9 mouse cellular contexts compared by ENCODE assay signal in the genomic region with DNA sequence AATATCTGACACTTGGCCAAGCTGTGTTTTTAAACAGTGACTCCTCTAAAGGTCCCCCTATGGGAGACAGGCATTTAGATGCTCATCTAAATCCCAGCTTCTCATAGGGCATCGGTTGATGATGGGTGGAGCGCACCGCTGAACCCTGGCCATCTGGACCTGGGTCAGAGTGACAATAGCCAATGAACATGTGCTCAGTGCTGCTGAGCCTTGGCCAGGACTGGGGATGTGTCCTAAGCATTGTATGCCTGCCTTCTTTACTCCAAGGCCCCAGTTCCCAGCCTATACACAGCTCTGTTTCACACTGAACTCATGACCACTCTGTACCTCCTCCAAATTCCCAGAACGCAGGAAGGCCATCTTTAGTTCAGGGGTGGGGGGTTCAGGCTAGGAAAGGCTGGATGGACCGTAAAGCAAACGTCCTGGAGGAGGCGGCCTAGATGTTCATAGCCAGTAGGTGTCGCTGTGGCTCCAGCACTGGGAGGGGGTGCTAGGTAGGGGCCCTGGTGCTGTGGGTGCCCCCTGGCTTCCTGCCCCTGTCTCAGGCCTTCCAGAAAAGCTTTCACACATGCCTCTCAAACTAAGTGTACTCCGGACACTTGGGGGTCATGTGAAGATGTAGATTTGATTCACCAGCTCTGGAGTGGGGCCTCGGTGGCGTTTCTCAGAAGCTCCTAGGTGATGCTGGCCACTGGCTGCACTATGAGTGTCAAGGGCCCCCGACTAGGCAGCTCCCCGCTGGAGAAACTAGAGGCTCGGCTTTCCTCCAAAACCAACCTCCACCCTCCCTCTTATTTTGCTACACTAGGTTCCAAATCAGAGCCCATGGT.
DNase-seq lines count a peak whose midpoint lies in the region; ATAC-seq lines count a peak whose summit lies in the region.
"Had no signal": no experiment of that assay in that cellular context is flagged by ENCODE, and none has a peak within 500 bp of the region (broad histone marks: within the 10 kb centered on the region; RNA-seq: fewer than 3 reads in every experiment).

No protein-coding gene starts in this region.

- peaks cover 7% of the 10 kb centered on the region for H3K4me1 ChIP-seq in intestine, embryonic 16.5 days (ENCODE audit: control insufficient read depth, insufficient read depth, low read length)
- peaks cover 17% of the 10 kb centered on the region for H3K4me1 ChIP-seq in limb, embryonic 11.5 days (ENCODE audit: control insufficient read depth, insufficient read depth, low read length)
- H3K4me1 ChIP-seq in midbrain, embryonic 15.5 days = peaks cover 10% of the 10 kb centered on the region; the same call in 1 of the 2 replicates
- H3K4me1 ChIP-seq: embryonic facial prominence, embryonic 15.5 days had no signal

- peaks cover 43% of the 10 kb centered on the region for H3K27me3 ChIP-seq in intestine, embryonic 16.5 days (replicated peaks; ENCODE audit: control insufficient read depth, insufficient read depth, low read length)
- H3K27me3 ChIP-seq in limb, embryonic 11.5 days (ENCODE audit: control insufficient read depth, insufficient read depth, low read length) = peaks cover 7% of the 10 kb centered on the region; the same call in 1 of the 2 replicates
- peaks cover 28% of the 10 kb centered on the region for H3K27me3 ChIP-seq in midbrain, embryonic 15.5 days (replicated peaks)

- no peak overlapping the region for H3K27ac ChIP-seq in intestine, embryonic 16.5 days (ENCODE audit: low read length)
- no peak overlapping the region for H3K27ac ChIP-seq in limb, embryonic 11.5 days (replicated peaks; ENCODE audit: low read depth, low read length)
- no peak overlapping the region for H3K27ac ChIP-seq in midbrain, embryonic 15.5 days
- H3K27ac ChIP-seq: embryonic facial prominence, embryonic 15.5 days had no signal

- no peaks in the 10 kb centered on the region for H3K36me3 ChIP-seq in intestine, embryonic 16.5 days (ENCODE audit: control insufficient read depth, insufficient read depth, low read length)
- H3K36me3 ChIP-seq in limb, embryonic 11.5 days (ENCODE audit: control insufficient read depth, insufficient read depth, low read length) = no peaks in the 10 kb centered on the region
- no peaks in the 10 kb centered on the region for H3K36me3 ChIP-seq in midbrain, embryonic 15.5 days (replicated peaks)
- H3K36me3 ChIP-seq: embryonic facial prominence, embryonic 15.5 days had no signal

- 22% methylated on average over 14 of the region's 14 CpGs for WGBS in intestine, embryonic 16.5 days
- WGBS in limb, embryonic 11.5 days = 15% methylated on average over 14 of the region's 14 CpGs
- WGBS in midbrain, embryonic 15.5 days = 22% methylated on average over 14 of the region's 14 CpGs

- H3K4me2 ChIP-seq in intestine, embryonic 16.5 days (ENCODE audit: low read depth, low read length) = no peak overlapping the region
- no peak overlapping the region for H3K4me2 ChIP-seq in limb, embryonic 11.5 days (ENCODE audit: low read depth, severe bottlenecking)
- no peak overlapping the region for H3K4me2 ChIP-seq in midbrain, embryonic 15.5 days
- H3K4me2 ChIP-seq: embryonic facial prominence, embryonic 15.5 days had no signal

- H3K9me3 ChIP-seq in intestine, embryonic 16.5 days (ENCODE audit: control insufficient read depth, low read length) = no peaks in the 10 kb centered on the region
- H3K9me3 ChIP-seq in limb, embryonic 11.5 days (ENCODE audit: control insufficient read depth, low read length) = no peaks in the 10 kb centered on the region
- no peaks in the 10 kb centered on the region for H3K9me3 ChIP-seq in midbrain, embryonic 15.5 days
- H3K9me3 ChIP-seq: embryonic facial prominence, embryonic 15.5 days had no signal

- DNase-seq in right cerebral cortex, adult 18-20 months = peak; percentile 32
- DNase-seq in right cerebral cortex, postnatal 36 days (ENCODE audit: low spot score in 2 of 2) = no peak
- DNase-seq in cerebellum, adult 8-10 months = peak; percentile 26
- DNase-seq in gastrocnemius, adult 18-20 months (ENCODE audit: low spot score) = peak; percentile 38
- peak; percentile 87 for DNase-seq in limb, embryonic 11.5 days (ENCODE audit: low spot score)
- DNase-seq in thymus, postnatal 0 days (ENCODE audit: low spot score) = peak; percentile 81

- peak; percentile 38; the same call in 1 of the 2 replicates for ATAC-seq in intestine, embryonic 16.5 days
- ATAC-seq in limb, embryonic 11.5 days (ENCODE audit: insufficient number of reproducible peaks, low FRiP score, low TSS enrichment, low read depth) = peak; percentile 58; the same call in 1 of the 2 replicates
- ATAC-seq in midbrain, embryonic 15.5 days (replicated peaks) = peak; percentile 37; the same call in 1 of the 2 replicates

- no peak overlapping the region for H3K9ac ChIP-seq in intestine, embryonic 16.5 days (ENCODE audit: low read depth, low read length)
- no peak overlapping the region for H3K9ac ChIP-seq in limb, embryonic 11.5 days (ENCODE audit: low read length)
- no peak overlapping the region for H3K9ac ChIP-seq in midbrain, embryonic 15.5 days
- H3K9ac ChIP-seq: embryonic facial prominence, embryonic 15.5 days had no signal

- no peak overlapping the region for H3K4me3 ChIP-seq in intestine, embryonic 16.5 days (ENCODE audit: low read length)
- no peak overlapping the region for H3K4me3 ChIP-seq in limb, embryonic 11.5 days (ENCODE audit: low read depth, low read length)
- H3K4me3 ChIP-seq in midbrain, embryonic 15.5 days = no peak overlapping the region
- H3K4me3 ChIP-seq: embryonic facial prominence, embryonic 15.5 days had no signal

Comparison
In these comparisons a context has a peak if more than half of its experiments do, and no peak if none do; other contexts are left out.
1. DNase-seq: peak in right cerebral cortex, adult 18-20 months (single experiment), cerebellum, adult 8-10 months (single experiment), gastrocnemius, adult 18-20 months (single experiment), limb, embryonic 11.5 days (single experiment) and thymus, postnatal 0 days (single experiment); none in right cerebral cortex, postnatal 36 days (0 of 2).
2. Peak in every context shown above with its lines, with median percentiles within 50 percentile points of each other: ATAC-seq.